Mouse (Mus musculus) adrenal gland, postnatal 25 days (tissue): ENCODE data around the gene Spag4. TPM values are rescaled to one million over a fixed set of nuclear protein-coding genes. Genes with fewer than 3 reads are reported as not detected.

Experiments
- DNase-seq: peaks from one replicate; pipeline ENCODE4 v3.0.0; 2021; ENCODE audit warnings: mixed read lengths
- long read RNA-seq: library from polyadenylated mRNA; stranded (forward); transcript quantifications from one replicate; pipeline ENCODE4 v2.0.0, GENCODE M21; 2021
- total RNA-seq: library from RNA; stranded (reverse); gene quantifications from 2 replicates; pipeline ENCODE4 v1.2.3, GENCODE M21; 2021

Gene Spag4
- 2.4 and 2.9 TPM in 2 replicates for total RNA-seq
- long read RNA-seq, partial matches to known transcripts: 1 of 9 reads
- long read RNA-seq, other reads (novel, unspliced or antisense): 6 of 9 reads

GRCm38 (mm10) chr2:156065099-156066041 lies at the start of gene Spag4:
TSS of gene Spag4 (plus strand) at chr2:156065175.
- peak; percentile 90 for DNase-seq

- no peak for DNase-seq
Observed at GRCm38 (mm10) chr2:156018106-156018505, 46.9 kb upstream of the Spag4 start.

GRCm38 (mm10) chr2:156021219-156021618 lies 43.8 kb upstream of the Spag4 start:
- no peak for DNase-seq

GRCm38 (mm10) chr2:156021765-156022164 lies 43.2 kb upstream of the Spag4 start:
- DNase-seq: no peak

- no peak for DNase-seq
Observed at GRCm38 (mm10) chr2:156025482-156025881, 39.5 kb upstream of the Spag4 start.

GRCm38 (mm10) chr2:156039390-156039789 lies 25.6 kb upstream of the Spag4 start:
- no peak for DNase-seq

- no peak for DNase-seq
Observed at GRCm38 (mm10) chr2:156042903-156043302, 22.1 kb upstream of the Spag4 start.

GRCm38 (mm10) chr2:156047929-156048328 lies 17.0 kb upstream of the Spag4 start:
- no peak for DNase-seq

GRCm38 (mm10) chr2:156052816-156053215 lies 12.2 kb upstream of the Spag4 start, which contains the start of gene Fer1l4:
TSS of gene Fer1l4 (minus strand) at chr2:156052947.
- no peak for DNase-seq

- DNase-seq: no peak
Observed at GRCm38 (mm10) chr2:156066126-156066525, 1.2 kb downstream of the Spag4 start.

- DNase-seq: no peak
Observed at GRCm38 (mm10) chr2:156067916-156068315, 2.9 kb downstream of the Spag4 start.

- no peak for DNase-seq
Observed at GRCm38 (mm10) chr2:156071236-156071635, 6.3 kb downstream of the Spag4 start.

- no peak for DNase-seq
Observed at GRCm38 (mm10) chr2:156073725-156074124, 8.8 kb downstream of the Spag4 start.

GRCm38 (mm10) chr2:156077461-156077860 lies 12.5 kb downstream of the Spag4 start:
- no peak for DNase-seq

GRCm38 (mm10) chr2:156078421-156079182 lies 13.6 kb downstream of the Spag4 start:
- DNase-seq: no peak

GRCm38 (mm10) chr2:156079183-156079560 lies 14.2 kb downstream of the Spag4 start:
- DNase-seq: peak; percentile 51

- no peak for DNase-seq
Observed at GRCm38 (mm10) chr2:156079674-156080073, 14.7 kb downstream of the Spag4 start.

- DNase-seq: no peak
Observed at GRCm38 (mm10) chr2:156080391-156080790, 15.4 kb downstream of the Spag4 start.

- DNase-seq: no peak
Observed at GRCm38 (mm10) chr2:156084541-156084940, 19.6 kb downstream of the Spag4 start.

GRCm38 (mm10) chr2:156087391-156088110 lies 22.6 kb downstream of the Spag4 start:
- no peak for DNase-seq

GRCm38 (mm10) chr2:156089799-156090198 lies 24.8 kb downstream of the Spag4 start:
- DNase-seq: no peak

- DNase-seq: no peak
Observed at GRCm38 (mm10) chr2:156091926-156092325, 27.0 kb downstream of the Spag4 start.
